Mouse (Mus musculus): Measurements from ENCODE around the gene Klrb1c. TPM values are rescaled to one million over a fixed set of nuclear protein-coding genes. Genes with fewer than 3 reads are reported as not detected.
"Not testable (repeated sequence)": the region's sequence is repeated elsewhere in the genome, so short reads cannot be mapped to it uniquely, and the experiment has no call there.

The Klrb1c gene
- polyA plus RNA-seq, 1 experiment: 0.07 TPM

- TF ChIP-seq POLR2A (IDR thresholded peaks at IDR 0.05; ENCODE audit: borderline replicate concordance, extremely low read depth, insufficient read depth, insufficient read length, poor library complexity, severe bottlenecking) (no peak), CTCF (IDR thresholded peaks at IDR 0.05; ENCODE audit: borderline replicate concordance, extremely low read depth, insufficient read depth, insufficient read length) (no peak)
- DNase-seq (ENCODE audit: low read depth): no peak
Measured at GRCm38 (mm10) chr6:128796321-128796955, 7.4 kb upstream of the Klrb1c start.

GRCm38 (mm10) chr6:128793734-128794133, 4.7 kb upstream of the Klrb1c start:
- no peak for DNase-seq (ENCODE audit: low read depth)
- no peak for TF ChIP-seq CTCF (IDR thresholded peaks at IDR 0.05; ENCODE audit: borderline replicate concordance, extremely low read depth, insufficient read depth, insufficient read length)
- no peak for TF ChIP-seq POLR2A (IDR thresholded peaks at IDR 0.05; ENCODE audit: borderline replicate concordance, extremely low read depth, insufficient read depth, insufficient read length, poor library complexity, severe bottlenecking)

- not testable (repeated sequence) for DNase-seq (ENCODE audit: low read depth)
Measured at GRCm38 (mm10) chr6:128790491-128790994, 1.5 kb upstream of the Klrb1c start.

GRCm38 (mm10) chr6:128788517-128788916, 498 bp downstream of the Klrb1c start:
- no peak for DNase-seq (ENCODE audit: low read depth)
- TF ChIP-seq POLR2A (IDR thresholded peaks at IDR 0.05; ENCODE audit: borderline replicate concordance, extremely low read depth, insufficient read depth, insufficient read length, poor library complexity, severe bottlenecking) (no peak), CTCF (IDR thresholded peaks at IDR 0.05; ENCODE audit: borderline replicate concordance, extremely low read depth, insufficient read depth, insufficient read length) (no peak)

GRCm38 (mm10) chr6:128786396-128786795, 2.6 kb downstream of the Klrb1c start:
- not testable (repeated sequence) for DNase-seq (ENCODE audit: low read depth)

GRCm38 (mm10) chr6:128769481-128770253, 19.3 kb downstream of the Klrb1c start:
- peak; percentile 35 for DNase-seq (ENCODE audit: low read depth)
- no peak for TF ChIP-seq CTCF (IDR thresholded peaks at IDR 0.05; ENCODE audit: borderline replicate concordance, extremely low read depth, insufficient read depth, insufficient read length)

GRCm38 (mm10) chr6:128768047-128768446, 21.0 kb downstream of the Klrb1c start:
- no peak for TF ChIP-seq CTCF (IDR thresholded peaks at IDR 0.05; ENCODE audit: borderline replicate concordance, extremely low read depth, insufficient read depth, insufficient read length)
- TF ChIP-seq POLR2A (IDR thresholded peaks at IDR 0.05; ENCODE audit: borderline replicate concordance, extremely low read depth, insufficient read depth, insufficient read length, poor library complexity, severe bottlenecking): no peak
- DNase-seq (ENCODE audit: low read depth): no peak

- peak; percentile 54; the same call in 1 of the 2 replicates for TF ChIP-seq CTCF (IDR thresholded peaks at IDR 0.05; ENCODE audit: borderline replicate concordance, extremely low read depth, insufficient read depth, insufficient read length)
- peak; percentile 83 for DNase-seq (ENCODE audit: low read depth)
Measured at GRCm38 (mm10) chr6:128766486-128767254, 22.3 kb downstream of the Klrb1c start.

GRCm38 (mm10) chr6:128765211-128765610, 23.8 kb downstream of the Klrb1c start:
- TF ChIP-seq POLR2A (IDR thresholded peaks at IDR 0.05; ENCODE audit: borderline replicate concordance, extremely low read depth, insufficient read depth, insufficient read length, poor library complexity, severe bottlenecking) (no peak), CTCF (IDR thresholded peaks at IDR 0.05; ENCODE audit: borderline replicate concordance, extremely low read depth, insufficient read depth, insufficient read length) (no peak)
- no peak for DNase-seq (ENCODE audit: low read depth)

GRCm38 (mm10) chr6:128764598-128764997, 24.4 kb downstream of the Klrb1c start:
- TF ChIP-seq CTCF (IDR thresholded peaks at IDR 0.05; ENCODE audit: borderline replicate concordance, extremely low read depth, insufficient read depth, insufficient read length) (no peak), POLR2A (IDR thresholded peaks at IDR 0.05; ENCODE audit: borderline replicate concordance, extremely low read depth, insufficient read depth, insufficient read length, poor library complexity, severe bottlenecking) (no peak)
- DNase-seq (ENCODE audit: low read depth): no peak

GRCm38 (mm10) chr6:128763736-128764523, 25.1 kb downstream of the Klrb1c start:
- TF ChIP-seq CTCF (IDR thresholded peaks at IDR 0.05; ENCODE audit: borderline replicate concordance, extremely low read depth, insufficient read depth, insufficient read length) (peak; percentile 65), POLR2A (IDR thresholded peaks at IDR 0.05; ENCODE audit: borderline replicate concordance, extremely low read depth, insufficient read depth, insufficient read length, poor library complexity, severe bottlenecking) (no peak)
- peak; percentile 99 for DNase-seq (ENCODE audit: low read depth)

- DNase-seq (ENCODE audit: low read depth): not testable (repeated sequence)
Measured at GRCm38 (mm10) chr6:128762892-128763670, 25.9 kb downstream of the Klrb1c start.
